Mouse (Mus musculus) heart, postnatal 14 days (tissue): ENCODE measurements around the gene Igsf11. TPM values are rescaled to one million over a fixed set of nuclear protein-coding genes. Genes with fewer than 3 reads are reported as not detected.

Experiments used
- DNase-seq, 2 experiments: peaks; one replicate each; pipeline ENCODE4 v3.0.0; 2021 to 2022
- intact Hi-C: fragments of 180-260 bp; cut with DNase I; formaldehyde crosslinking; loops from one replicate; pipeline ENCODE4 v1.15.1; 2025
- total RNA-seq, 2 experiments: library from RNA; stranded (reverse); gene quantifications; 2 replicates each; pipeline ENCODE4 v1.2.3; 2021

Igsf11 gene
- total RNA-seq, 2 experiments from 2014 or later: 0.41 to 0.65 TPM

DNA sequence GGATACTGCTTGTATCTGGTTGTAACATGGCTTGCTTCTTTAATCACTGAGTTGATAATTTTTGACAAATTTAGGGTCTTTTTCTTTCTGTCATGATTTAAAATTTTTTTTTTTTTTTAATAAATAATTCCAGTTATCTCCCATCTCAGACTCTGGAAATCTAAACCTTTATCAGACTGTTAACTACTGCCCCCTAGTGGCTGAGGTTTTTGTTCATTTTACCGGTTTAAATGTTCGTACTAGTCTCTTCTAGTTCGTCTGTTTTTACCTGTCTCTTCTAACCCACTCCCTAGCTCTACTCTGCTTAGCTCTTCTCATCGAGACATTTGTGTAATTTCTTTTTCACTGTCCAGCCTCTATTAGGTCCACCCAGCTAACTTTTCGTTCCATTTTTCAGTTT lies 170.1 kb downstream of the Igsf11 start:
- intact Hi-C loops: no loop called here
- DNase-seq: peak in 1 of 2 experiments; percentile 15

DNA sequence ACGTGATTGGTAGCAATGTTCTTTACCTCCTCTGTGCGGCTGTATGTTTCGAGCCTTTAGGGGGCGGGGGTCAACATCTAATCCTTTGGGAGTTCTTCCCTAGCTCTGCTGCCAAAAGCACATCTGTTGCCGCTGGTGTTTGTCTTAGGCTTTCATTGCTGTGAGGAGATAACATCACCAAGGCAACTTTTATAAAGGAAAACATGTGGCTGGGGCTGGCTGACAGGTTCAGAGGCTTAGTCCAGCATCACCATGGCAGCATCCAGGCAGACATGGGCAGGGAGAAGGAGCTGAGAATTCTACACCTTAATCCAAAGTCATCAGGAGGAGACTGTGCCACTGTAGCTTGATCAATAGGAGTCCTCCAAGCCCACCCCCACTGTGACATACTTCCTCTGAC lies 173.1 kb downstream of the Igsf11 start:
- no peak for DNase-seq
- intact Hi-C loops: no loop called here

- intact Hi-C loops: no loop called here
- DNase-seq: no peak
These were observed 179.0 kb downstream of the Igsf11 start for GRCm38 (mm10) chr16:39071431-39071830.

Other genes with a start within 250 kb of the Igsf11 start
- gene Arhgap31, start 179.4 kb upstream of the Igsf11 start, total RNA-seq: 10 to 100 TPM; 50.0 to 50.9 TPM
- 10 to 100 TPM; 12.0 to 14.3 TPM for gene B4galt4, start 150.4 kb upstream of the Igsf11 start, total RNA-seq
- gene Upk1b, start 92.3 kb upstream of the Igsf11 start, total RNA-seq: 1 to 10 TPM; 6.7 to 8.1 TPM
- gene 4930435E12Rik, start 63.9 kb upstream of the Igsf11 start, total RNA-seq: not detected